Mouse (Mus musculus): ENCODE measurements at regions not wholly inside any gene's neighbourhood (a gene's known extent, or its start where the extent isn't known, plus 50 kb on each side); places are given as distances from the start of the nearest gene placed in this dataset.
"Not testable (repeated sequence)": the region's sequence is repeated elsewhere in the genome, so short reads cannot be mapped to it uniquely, and the experiment has no call there.

DNA sequence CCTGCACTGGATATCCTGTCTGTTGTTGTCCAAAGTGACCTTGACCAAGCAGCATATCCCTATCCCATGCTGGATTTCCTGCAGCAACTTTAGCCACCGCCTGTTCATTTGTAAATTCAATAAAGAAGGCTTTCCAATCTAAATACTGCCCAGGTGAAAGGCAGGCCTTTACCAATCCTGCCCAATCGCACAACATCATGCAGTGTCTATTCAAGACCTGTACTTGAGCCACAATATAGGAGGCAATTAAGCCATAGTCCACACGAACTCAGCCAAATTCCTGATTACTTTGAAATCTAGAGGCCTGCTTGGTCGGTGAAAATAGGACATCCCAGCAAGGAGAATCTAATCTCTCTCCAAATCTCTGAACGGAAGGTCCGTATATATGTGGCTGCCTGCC is 95.8 kb upstream of the Vmn1r2 start:
- DNase-seq; intact Hi-C loops (cut with DNase I; ENCODE audit: low total_unique reads): not testable (repeated sequence)

DNA sequence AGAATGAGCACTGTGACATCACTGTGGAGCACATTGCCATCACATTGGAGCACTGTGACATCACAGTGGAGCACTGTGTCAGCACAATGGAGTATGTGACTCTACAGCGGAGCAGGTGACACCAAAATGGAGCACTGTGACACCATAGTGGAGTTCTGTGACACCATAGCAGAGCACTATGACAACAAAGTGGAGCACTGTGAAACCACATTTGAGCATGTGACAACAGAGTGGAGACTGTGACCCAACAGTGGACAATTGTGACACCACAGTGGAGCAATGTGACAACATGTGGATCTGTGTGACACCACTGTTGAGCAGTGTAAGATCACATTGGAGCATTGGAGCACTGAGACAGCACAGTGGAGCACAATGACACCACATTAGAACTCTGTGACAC is 87.2 kb upstream of the Vmn1r2 start:
- intact Hi-C loops (cut with DNase I; ENCODE audit: low total_unique reads), result no loop called here
- DNase-seq, result no peak

DNA sequence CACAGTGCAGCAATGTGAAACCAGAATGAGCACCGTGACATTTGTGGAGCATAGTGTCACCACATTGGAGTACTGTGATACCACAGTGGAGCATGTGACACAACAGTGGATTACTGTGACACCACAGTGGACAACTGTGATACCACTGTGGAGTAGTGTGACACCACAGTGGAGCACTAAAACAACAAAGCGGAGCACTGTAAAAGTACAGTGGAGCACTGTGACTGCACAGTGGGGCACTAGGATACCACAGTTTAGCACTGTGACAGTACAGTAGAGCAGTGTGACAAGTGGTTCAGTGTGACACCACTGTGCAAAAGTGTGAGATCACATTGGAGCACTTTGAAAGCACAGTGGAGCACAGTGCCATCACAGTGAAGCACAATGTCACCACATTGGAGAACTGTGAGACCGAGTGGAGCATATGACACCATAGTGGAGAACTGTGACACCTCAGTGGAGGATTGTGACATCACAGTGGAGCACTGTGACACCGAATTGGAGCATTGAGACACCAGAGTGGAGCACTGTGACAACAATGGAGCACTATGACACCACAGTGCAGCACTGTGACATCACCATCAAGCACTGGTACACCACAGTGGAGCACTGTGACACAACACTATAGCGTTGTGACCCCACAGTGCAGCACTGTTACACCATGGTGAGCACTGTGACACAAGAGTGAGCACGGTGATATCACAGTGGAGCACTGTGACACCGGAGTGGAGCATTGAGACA is 86.6 kb upstream of the Vmn1r2 start:
- intact Hi-C loops (cut with DNase I; ENCODE audit: low total_unique reads), result loop anchor here (1.0 kb wide), 1 partner anchor 13 kb away; no protein-coding TSS in a partner anchor
- DNase-seq, result no peak

DNA sequence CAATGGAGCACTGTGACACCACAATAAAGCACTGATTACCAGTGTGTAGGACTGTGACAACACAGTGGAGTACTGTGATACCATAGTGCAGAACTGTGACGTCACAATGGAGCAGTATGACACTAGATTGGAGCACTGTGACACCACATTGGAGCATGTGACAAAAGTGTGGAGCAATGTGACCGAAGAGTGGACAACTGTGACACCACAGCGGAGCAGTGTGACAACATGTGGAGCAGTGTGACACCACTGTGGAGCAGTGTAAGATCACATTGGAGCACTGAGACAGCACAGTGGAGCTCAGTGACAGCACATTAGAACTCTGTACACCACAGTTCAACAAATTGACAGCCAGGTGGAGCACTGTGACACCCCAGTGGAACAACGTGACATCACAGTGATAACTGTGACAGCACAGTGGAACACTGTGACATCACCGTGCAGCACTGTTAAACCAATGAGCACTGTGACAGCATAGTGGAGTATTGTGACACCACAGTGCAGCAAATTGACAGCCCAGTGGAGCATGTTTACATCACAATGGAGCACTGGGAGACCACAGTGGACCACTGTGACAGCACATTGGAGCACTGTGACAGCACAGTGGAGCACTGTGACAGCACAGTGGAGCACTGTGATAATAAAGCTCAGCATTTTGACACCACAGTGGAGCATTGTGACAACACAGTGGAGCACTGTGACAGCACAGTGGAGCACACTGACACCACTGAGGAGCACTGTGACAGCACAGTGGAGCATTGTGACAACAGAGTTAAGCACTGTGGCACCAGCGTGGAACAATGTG is 85.8 kb upstream of the Vmn1r2 start:
- intact Hi-C loops (cut with DNase I; ENCODE audit: low total_unique reads), result loop anchor here (1.0 kb wide), 1 partner anchor 14 kb away; no protein-coding TSS in a partner anchor
- no peak for DNase-seq

DNA sequence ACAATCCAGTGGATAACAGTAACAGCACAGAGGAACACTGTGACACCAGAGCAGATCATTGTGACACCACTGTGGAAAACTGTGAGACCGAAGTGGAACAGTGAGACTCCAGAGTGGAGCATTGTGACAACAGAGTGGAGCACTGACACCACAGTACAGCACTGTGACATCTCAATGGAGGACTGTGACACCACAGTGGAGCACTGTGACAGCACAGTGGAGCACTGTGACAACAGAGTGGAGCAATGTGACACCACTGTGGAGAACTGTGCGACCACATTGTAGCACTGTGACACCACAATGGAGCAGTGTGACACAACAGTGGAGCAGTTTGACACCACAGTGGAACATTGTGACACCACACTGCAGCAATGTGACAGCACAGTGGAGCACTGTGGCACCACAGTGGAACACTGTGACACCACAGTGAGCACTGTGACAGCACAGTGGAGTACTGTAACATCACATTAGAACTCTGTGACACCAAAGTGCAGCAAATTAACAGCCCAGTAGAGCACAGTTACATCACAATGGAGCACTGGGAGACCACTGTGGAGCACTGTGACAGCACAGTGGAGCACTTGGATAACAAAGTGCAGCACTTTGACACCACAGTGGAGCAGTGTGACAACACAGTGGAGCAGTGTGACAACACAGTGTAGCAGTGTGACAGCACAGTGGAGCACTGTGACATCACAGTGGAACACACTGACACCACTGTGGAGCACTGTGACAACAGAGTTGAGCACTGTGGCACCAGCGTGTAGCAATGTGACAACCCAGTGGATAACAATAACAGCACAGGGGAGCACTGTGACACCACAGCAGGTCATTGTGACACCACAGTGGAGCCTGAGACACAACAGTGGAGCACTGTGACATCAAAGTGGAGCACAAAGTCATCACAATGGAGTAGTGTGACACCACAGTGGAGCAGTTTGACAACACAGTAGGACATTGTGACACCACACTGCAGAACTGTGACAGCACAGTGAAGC is 84.9 kb upstream of the Vmn1r2 start:
- no peak for DNase-seq
- intact Hi-C loops (cut with DNase I; ENCODE audit: low total_unique reads), result loop anchor here (1.0 kb wide), 1 partner anchor 15 kb away; no protein-coding TSS in a partner anchor

DNA sequence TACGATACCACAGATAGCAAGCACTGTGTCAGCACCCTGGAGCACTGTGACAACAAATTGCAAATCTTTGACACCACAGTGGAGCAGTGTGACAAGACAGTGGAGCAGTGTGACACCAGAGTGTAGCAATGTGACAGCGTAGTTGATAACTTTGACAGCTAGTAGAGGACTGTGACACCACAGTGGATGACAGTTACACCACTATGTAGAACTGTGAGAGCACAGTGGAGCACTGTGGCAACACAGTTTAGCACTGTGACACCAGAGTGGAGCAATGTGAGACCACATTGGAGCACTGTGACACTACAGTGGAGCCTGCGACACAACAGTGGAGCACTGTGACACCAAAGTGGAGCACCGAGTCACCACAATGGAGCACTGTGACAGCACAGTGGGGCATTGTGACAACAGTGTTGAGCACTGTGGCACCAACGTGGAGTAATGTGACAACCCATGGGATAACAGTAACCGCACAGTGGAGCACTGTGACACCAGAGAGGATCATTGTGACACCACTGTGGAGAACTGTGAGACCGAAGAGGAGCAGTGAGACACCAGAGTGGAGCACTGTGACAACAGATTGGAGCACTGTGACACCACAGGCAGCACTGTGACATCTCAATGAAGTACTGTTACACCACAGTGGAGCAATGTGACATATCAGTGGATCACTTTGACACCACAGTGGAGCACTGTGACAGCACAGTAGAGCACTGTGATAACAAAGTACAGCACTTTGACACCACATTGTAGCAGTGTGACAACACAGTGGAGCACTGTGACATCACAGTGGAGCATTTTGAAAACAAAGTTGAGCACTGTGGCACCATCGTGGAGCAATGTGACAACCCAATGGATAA is 83.7 kb upstream of the Vmn1r2 start:
- intact Hi-C loops (cut with DNase I; ENCODE audit: low total_unique reads), result no loop called here
- DNase-seq, result no peak

DNA sequence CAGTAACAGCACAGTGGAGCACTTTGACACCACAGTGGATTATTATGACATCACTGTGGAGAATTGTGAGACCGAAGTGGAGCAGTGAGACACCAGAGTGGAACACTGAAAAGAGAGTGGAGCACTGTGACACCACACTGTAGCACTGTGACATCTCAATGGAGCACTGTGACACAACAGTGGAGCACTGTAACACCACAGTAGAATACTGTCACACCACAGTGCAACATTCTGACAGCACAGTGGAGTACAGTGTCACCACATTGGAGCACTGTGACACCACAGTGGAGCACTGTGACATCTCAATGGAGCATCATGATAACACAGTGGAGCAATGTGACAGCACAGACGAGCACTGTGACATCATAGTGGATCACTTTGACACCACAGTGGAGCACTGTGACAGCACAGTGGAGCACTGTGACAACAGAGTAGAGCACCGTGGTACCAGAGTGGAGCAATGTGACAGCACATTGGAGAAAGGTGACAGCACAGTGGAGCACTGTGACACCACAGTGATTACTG is 83.0 kb upstream of the Vmn1r2 start:
- intact Hi-C loops (cut with DNase I; ENCODE audit: low total_unique reads), result no loop called here
- no peak for DNase-seq

DNA sequence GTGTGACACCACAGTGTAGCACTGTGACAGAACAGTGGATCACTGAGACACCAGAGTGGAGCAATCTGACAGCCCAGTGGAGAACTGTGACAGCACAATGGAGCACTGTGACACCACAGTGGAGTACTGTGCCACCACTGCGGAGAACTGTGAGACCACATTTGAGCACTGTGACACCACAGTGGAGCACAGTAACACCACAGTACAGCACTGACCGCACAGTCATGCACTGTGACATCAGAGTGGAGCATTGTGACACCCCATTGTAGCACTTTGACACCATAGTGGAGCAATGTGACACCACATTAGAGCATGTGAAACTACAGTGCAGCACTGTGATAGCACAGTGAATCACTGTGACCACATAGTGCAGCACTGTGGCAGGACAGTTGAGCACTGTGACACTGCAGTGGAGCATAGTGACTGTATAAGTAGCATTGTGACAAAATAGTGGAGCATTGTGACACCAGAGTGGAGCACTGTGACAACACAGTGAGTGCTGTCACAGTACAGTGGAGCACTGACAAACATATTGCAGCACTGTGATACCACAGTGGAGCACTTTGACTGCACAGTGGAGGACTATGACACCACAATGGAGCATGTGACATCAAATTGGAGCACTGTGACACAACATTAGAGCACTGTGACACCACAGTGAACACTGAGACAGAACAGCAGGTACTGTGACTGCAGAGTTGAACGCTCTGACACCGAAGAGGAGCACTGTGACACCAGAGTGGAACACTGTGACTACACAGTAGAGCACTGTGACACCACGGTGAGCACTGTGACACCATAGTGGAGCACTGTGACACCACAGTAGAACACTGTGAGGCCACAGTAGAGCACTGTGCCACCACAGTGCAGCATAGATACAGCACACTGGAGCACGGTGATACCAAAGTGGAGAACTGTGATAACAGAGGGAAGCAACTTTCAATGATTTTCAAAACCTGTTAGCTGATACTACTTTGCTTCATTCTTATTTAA is 81.4 kb upstream of the Vmn1r2 start:
- intact Hi-C loops (cut with DNase I; ENCODE audit: low total_unique reads), result no loop called here
- DNase-seq, result no peak

DNA sequence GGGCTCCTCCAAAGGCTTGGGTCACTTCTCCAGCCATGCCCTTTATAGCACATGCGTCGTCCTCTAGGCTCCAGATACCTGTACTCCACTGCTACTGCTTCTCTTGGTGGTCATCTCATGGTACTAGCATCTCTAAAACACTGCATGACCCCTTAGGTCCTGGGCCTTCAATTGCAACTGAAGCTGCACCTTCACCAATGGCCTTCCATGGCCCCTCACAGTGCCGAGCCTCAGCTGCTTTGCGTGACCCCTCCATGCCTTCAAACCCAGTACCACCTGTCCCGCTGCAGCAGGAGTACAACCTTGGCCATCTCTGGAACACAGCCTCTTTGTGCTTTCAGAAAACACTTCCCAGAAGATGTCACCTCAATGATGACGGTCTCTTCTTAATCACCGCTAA is 79.5 kb upstream of the Vmn1r2 start:
- intact Hi-C loops (cut with DNase I; ENCODE audit: low total_unique reads); DNase-seq: not testable (repeated sequence)

DNA sequence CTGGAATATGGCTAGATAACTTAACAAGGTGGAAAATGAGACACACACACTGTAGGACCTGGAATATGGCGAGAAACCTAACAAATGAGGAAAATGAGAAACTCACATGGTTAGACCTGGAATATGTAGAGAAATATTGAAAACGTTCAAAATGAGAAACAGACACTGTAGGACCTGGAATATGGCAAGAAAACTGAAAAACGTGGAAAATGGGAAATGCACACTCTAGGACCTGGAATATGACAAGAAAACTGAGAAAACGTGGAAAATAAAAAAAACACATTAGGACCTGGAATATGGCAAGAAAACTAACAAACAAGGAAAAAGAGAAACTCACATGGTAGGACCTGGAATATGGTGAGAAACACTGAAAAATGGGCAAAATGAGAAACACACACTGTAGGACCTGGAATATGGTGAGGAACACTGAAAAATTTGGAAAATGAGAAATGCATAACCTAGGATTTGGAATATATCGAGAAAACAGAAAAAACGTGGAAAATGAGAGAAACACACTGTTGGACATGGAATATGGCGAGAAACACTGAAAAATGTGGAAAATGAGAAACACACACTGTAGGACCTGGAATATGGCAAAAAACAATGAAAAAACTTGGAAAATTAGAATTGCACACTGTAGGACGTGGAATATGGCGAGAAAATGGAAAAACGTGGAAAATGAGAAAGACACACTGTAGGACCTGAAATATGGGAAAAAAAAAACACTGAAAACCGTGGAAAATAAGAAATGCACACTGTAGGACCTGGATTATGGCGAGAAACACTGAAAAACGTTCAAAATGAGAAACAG is 77.3 kb upstream of the Vmn1r2 start:
- no peak for DNase-seq
- intact Hi-C loops (cut with DNase I; ENCODE audit: low total_unique reads), result no loop called here

DNA sequence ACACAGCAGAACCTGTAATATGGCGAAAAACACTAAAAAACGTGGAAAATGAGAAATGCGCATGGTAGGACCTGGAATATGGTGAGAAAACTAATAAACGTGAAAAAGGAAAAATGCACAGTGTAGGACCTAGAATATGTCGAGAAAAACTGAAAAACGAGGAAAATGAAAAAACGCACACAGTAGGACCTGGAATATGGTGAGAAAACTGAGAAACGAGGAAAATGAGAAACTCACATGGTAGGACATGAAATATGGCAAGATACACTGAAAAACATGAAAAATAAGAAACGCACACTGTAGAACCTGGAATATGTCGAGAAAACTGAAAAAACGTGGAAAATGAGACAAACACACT is 76.8 kb upstream of the Vmn1r2 start:
- no peak for DNase-seq
- intact Hi-C loops (cut with DNase I; ENCODE audit: low total_unique reads), result no loop called here

DNA sequence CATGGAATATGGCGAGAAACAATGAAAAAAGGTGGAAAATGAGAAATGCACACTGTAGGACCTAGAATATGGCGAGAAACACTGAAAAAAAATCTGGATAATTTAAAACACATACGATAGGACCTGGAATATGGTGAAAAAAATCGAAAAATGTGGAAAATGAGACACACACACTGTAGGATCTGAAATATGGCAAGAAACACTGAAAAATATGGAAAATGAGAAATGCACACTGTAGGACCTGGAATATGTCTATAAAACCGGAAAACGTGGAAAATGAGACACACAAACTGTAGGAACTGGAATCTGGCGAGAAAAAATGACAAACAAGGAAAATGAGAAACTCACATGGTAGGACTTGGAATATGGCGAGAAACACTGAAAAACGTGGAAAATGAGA is 76.4 kb upstream of the Vmn1r2 start:
- DNase-seq, result no peak
- intact Hi-C loops (cut with DNase I; ENCODE audit: low total_unique reads), result no loop called here

Small RNA genes lying in the stretch of these regions (microRNA-seq; reads per million reads assigned to microRNA genes)
- gene Gm27878, result 0 reads per million in 2 experiments

All from gastrocnemius, postnatal 14 days (tissue).